Mouse (Mus musculus): ENCODE results near the gene Apold1.
A peak's percentile ranks its signal among the peaks of the same experiment; 100 is the strongest.

Gene Apold1

GRCm38 (mm10) chr6:134976628-134977027 is 4.9 kb upstream of the Apold1 start:
- DNase-seq, result no peak

- peak; percentile 90 for DNase-seq
These were observed 2.2 kb downstream of the Apold1 start for GRCm38 (mm10) chr6:134983529-134984370.

GRCm38 (mm10) chr6:134984748-134985147 is 3.2 kb downstream of the Apold1 start:
- peak; percentile 43 for DNase-seq

- DNase-seq, result no peak
These were observed 6.9 kb downstream of the Apold1 start for GRCm38 (mm10) chr6:134988377-134988776.

- DNase-seq, result no peak
These were observed 9.2 kb downstream of the Apold1 start for GRCm38 (mm10) chr6:134990674-134991073.

GRCm38 (mm10) chr6:134994031-134994651 is 12.6 kb downstream of the Apold1 start:
- DNase-seq, result no peak

- no peak for DNase-seq
These were observed 13.5 kb downstream of the Apold1 start for GRCm38 (mm10) chr6:134994985-134995384.

- DNase-seq, result no peak
These were observed 15.4 kb downstream of the Apold1 start for GRCm38 (mm10) chr6:134996918-134997317.

GRCm38 (mm10) chr6:134998076-134998475 is 16.6 kb downstream of the Apold1 start:
- no peak for DNase-seq

GRCm38 (mm10) chr6:134998781-134999180 is 17.3 kb downstream of the Apold1 start:
- no peak for DNase-seq

- no peak for DNase-seq
These were observed 18.8 kb downstream of the Apold1 start for GRCm38 (mm10) chr6:135000272-135000671.

- DNase-seq, result no peak
These were observed 20.5 kb downstream of the Apold1 start for GRCm38 (mm10) chr6:135001991-135002390.

GRCm38 (mm10) chr6:135006372-135006771 is 24.9 kb downstream of the Apold1 start:
- no peak for DNase-seq

GRCm38 (mm10) chr6:135011048-135011733 is 29.7 kb downstream of the Apold1 start, which contains the start of gene Ddx47:
Gene Ddx47 (plus strand): TSS chr6:135011612.
- DNase-seq, result peak; percentile 97

- DNase-seq, result no peak
These were observed 30.2 kb downstream of the Apold1 start for GRCm38 (mm10) chr6:135011734-135012116.

- DNase-seq, result no peak
These were observed 35.7 kb downstream of the Apold1 start for GRCm38 (mm10) chr6:135017211-135017610.

- DNase-seq, result no peak
These were observed 38.0 kb downstream of the Apold1 start for GRCm38 (mm10) chr6:135019564-135019963.

- DNase-seq, result no peak
These were observed 40.1 kb downstream of the Apold1 start for GRCm38 (mm10) chr6:135021633-135022032.

- no peak for DNase-seq
These were observed 41.9 kb downstream of the Apold1 start for GRCm38 (mm10) chr6:135023379-135023778.

GRCm38 (mm10) chr6:135024781-135025420 is 43.4 kb downstream of the Apold1 start:
- no peak for DNase-seq

GRCm38 (mm10) chr6:135026232-135026631 is 44.7 kb downstream of the Apold1 start:
- DNase-seq, result peak; percentile 64

GRCm38 (mm10) chr6:135026755-135027154 is 45.2 kb downstream of the Apold1 start:
- no peak for DNase-seq

GRCm38 (mm10) chr6:135029246-135029645 is 47.7 kb downstream of the Apold1 start:
- peak; percentile 81 for DNase-seq
